Mouse (Mus musculus) neural tube, embryonic 10.5 days (tissue): Measurements from ENCODE around the gene 9430007A20Rik.
"Not testable (repeated sequence)": the region's sequence is repeated elsewhere in the genome, so short reads cannot be mapped to it uniquely, and the experiment has no call there.

Experiments used
- DNase-seq: peaks from one replicate; pipeline ENCODE4 v3.0.0-alpha.2; 2017; ENCODE audit warnings: low spot score; ENCODE audit errors: extremely low spot score

9430007A20Rik gene

GRCm38 (mm10) chr4:144519522-144519921, at the start of gene 9430007A20Rik:
TSS of gene 9430007A20Rik (plus strand) at chr4:144519822.
- no peak for DNase-seq

- DNase-seq: no peak
Observed at GRCm38 (mm10) chr4:144493331-144493730, 26.3 kb upstream of the 9430007A20Rik start.

GRCm38 (mm10) chr4:144506518-144506917, 13.1 kb upstream of the 9430007A20Rik start:
- no peak for DNase-seq

DNA sequence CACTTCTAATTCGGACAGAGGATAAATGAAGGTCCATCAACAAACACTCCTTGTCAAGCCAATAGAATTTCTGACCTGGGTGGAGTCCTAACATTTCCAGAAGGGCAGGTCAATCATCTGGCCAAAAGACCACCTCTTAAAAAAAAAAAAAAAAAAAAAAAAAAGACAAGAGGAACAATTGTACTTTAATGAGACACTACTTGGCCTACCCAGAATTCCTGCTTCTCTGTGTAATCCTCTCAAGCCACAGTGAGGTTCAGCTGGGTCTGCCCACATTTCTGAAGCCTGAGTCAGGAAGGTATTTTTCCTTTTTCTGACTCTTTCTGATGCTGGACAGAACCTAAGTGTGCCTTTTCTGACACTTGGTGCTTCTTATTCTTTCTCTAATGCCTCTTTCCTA, 25.1 kb downstream of the 9430007A20Rik start:
- no peak for DNase-seq

DNA sequence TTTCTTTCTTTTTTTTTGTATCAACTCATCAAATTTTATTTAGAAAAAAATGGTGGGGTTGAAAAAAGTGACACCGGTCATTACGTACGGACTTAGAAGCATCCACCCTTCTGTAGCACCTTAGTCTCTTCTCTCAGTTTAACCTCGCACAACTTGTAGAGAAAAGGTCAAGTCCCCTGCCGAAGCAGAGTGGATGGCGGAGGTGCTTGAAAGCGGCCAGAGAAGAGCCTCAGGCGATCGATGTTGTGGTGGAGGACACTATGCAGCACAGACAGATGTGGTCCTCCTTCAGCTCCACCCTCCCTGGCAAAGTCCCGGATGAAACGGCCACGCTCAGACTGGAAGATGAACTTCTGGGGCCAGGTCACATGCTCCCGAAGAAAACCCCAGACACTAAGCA, 25.7 kb downstream of the 9430007A20Rik start:
- DNase-seq: not testable (repeated sequence)

- DNase-seq: no peak
Observed at GRCm38 (mm10) chr4:144551156-144551555, 31.5 kb downstream of the 9430007A20Rik start.

DNA sequence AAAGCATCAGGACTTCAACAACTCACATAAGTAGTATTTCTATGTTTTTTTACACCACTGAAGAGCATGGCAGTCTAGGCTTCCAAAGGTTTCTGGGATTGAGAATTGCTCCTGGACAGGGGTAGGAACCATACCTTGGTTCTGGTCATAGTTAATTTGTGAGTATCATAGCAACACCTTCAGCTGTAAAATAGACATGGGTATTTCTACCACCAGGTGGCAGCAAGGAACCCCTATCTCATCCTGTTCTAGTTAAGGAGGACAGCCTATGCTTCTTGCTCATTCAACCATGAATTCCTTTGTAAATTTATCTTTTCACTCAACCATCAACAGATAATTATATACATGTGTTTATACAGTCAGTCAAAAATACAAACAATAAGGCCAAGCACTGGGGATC, 40.2 kb downstream of the 9430007A20Rik start:
- DNase-seq: no peak

DNA sequence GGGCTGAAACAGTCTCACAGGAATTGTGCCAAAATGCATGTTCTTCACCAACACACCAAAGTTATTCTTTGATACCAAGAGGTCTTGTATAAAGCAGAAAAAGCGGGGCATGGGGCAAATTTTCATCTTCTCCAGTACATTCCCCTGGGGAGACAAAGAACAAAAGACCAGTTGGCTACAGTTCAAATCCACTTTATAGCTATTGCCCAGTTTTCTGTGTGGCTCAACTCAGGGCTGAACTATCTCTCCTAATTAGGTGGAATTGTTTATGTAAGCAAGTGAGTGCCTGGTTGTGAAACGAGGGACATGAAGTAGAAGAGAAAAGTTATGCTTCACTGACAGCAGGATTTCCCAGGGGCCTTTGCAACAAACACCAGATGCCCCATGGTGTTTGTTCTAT, 41.6 kb downstream of the 9430007A20Rik start:
- DNase-seq: no peak

DNA sequence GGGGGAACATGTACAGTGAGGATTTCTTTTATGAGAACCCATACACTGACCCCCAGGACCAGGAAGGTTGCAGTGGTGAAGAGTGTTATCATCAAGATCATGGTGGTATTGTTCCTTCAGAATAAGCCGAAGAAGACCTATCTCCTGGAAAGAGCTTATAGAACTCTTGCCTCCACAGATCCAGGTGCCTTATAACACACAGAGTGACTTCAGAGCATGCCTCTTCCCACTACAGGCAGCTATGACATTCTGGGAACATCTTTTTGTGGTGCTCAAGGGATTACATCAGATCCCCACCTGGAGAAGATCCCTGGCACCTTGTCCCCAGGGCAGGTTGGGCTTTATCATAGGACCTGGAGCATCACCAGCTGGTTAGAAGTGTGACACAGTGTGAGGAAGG, 45.4 kb downstream of the 9430007A20Rik start, which contains the start of gene Gm13124:
Gm13124 (minus strand) TSS at position 101 of the 400 bp plus-strand sequence.
- DNase-seq: no peak

DNA sequence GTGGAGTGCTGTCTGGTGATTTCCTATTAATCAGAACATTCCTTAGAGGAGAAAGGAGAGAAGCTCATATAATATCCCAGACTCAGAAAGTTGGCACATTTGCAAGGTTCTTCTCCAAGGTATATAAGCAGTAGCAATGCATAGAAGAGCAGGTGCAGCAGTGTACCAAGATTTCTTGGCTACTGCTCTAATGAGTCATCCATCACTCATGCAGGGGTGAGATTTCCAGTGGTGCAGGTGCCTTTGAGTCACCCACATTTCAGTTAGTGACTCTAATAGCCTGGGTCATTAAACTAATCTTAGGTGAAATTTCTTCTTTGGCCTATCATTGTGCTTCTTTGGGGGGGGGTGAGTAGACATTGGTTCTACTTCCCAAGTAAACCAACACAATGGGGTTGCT, 48.1 kb downstream of the 9430007A20Rik start:
- no peak for DNase-seq
